Mouse (Mus musculus) midbrain, embryonic 15.5 days (tissue): ENCODE results near the gene Als2. TPM values are rescaled to one million over a fixed set of nuclear protein-coding genes. Genes with fewer than 3 reads are reported as not detected.

Experiments
- ATAC-seq: fragments of 200-750 bp; cut with Nextera tagmentation; replicated peaks from 2 replicates; pipeline ENCODE4 v1.8.0; 2017; ENCODE audit warnings: moderate TSS enrichment
- H3K27ac ChIP-seq: fragments of 300-500 bp; sonication (generic); 2 replicates; pipeline ENCODE4 v1.5.1; 2015; ENCODE audit warnings: mild to moderate bottlenecking, inconsistent platforms
- H3K27me3 ChIP-seq: fragments of 300-500 bp; sonication (generic); replicated peaks from 2 replicates; pipeline ENCODE4 v1.6.1; 2015; ENCODE audit warnings: inconsistent platforms
- H3K36me3 ChIP-seq: fragments of 300-500 bp; sonication (generic); replicated peaks from 2 replicates; pipeline ENCODE4 v1.6.1; 2015; ENCODE audit warnings: inconsistent platforms
- H3K4me1 ChIP-seq: fragments of 300-500 bp; sonication (generic); 2 replicates; pipeline ENCODE4 v1.6.1; 2015; ENCODE audit warnings: inconsistent platforms
- H3K4me2 ChIP-seq: fragments of 300-500 bp; sonication (generic); 2 replicates; pipeline ENCODE4 v1.6.1; 2015; ENCODE audit warnings: inconsistent platforms, mild to moderate bottlenecking, moderate library complexity
- H3K4me3 ChIP-seq: fragments of 300-500 bp; sonication (generic); 2 replicates; pipeline ENCODE4 v1.5.1; 2015; ENCODE audit warnings: mild to moderate bottlenecking, inconsistent platforms
- H3K9ac ChIP-seq: fragments of 300-500 bp; sonication (generic); 2 replicates; pipeline ENCODE4 v1.6.1; 2015; ENCODE audit warnings: mild to moderate bottlenecking, inconsistent platforms
- H3K9me3 ChIP-seq: fragments of 300-500 bp; sonication (generic); 2 replicates; pipeline ENCODE4 v1.6.1; 2016; ENCODE audit warnings: inconsistent platforms
- WGBS: fragments of 180-500 bp; shearing (Covaris S2); methylation state at CpG from one replicate; pipeline ENCODE4 v1.1.7; 2015; ENCODE audit warnings: mixed read lengths; 5-methylcytosine and 5-hydroxymethylcytosine counted together
- polyA plus RNA-seq: library from polyadenylated mRNA; unstranded; fragments of >200 nt; fragmentation: Nextera tagmentation; extraction: Ambion mirVana; gene quantifications from 2 replicates; pipeline ENCODE4 v1.2.1, GENCODE M21; 2015

The Als2 gene
- polyA plus RNA-seq, 1 experiment from 2014 or later: 23.1 TPM

DNA sequence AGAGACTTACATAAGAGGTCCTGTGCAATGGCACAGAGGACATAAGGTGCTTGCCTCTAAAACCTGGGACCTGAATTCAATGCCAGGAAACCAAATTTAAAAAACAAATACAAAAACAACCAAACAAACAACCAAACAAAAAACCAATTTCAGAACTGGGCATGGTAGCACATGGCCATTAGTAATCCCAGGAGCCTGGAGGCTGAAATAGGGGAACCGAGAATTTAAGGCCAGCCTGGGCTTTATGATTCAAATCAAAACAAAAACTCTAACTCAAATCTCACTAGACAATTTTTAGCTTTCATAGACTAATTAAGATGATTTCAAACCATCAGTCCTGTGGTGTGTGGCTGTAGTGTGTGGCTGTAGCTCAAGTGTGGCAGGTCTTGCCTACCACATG, 32.5 kb downstream of the Als2 start:
- no peaks in the 10 kb centered on the region for H3K4me1 ChIP-seq
- H3K9ac ChIP-seq: no peak overlapping the region
- H3K4me3 ChIP-seq: no peak overlapping the region
- no peak overlapping the region for H3K27ac ChIP-seq
- ATAC-seq: no peak
- H3K27me3 ChIP-seq: no peaks in the 10 kb centered on the region
- 89% methylated on average over 1 of the region's 1 CpGs for WGBS
- peaks cover 14% of the 10 kb centered on the region; the same call in 1 of the 2 replicates for H3K36me3 ChIP-seq
- no peak overlapping the region for H3K4me2 ChIP-seq
- H3K9me3 ChIP-seq: no peaks in the 10 kb centered on the region

DNA sequence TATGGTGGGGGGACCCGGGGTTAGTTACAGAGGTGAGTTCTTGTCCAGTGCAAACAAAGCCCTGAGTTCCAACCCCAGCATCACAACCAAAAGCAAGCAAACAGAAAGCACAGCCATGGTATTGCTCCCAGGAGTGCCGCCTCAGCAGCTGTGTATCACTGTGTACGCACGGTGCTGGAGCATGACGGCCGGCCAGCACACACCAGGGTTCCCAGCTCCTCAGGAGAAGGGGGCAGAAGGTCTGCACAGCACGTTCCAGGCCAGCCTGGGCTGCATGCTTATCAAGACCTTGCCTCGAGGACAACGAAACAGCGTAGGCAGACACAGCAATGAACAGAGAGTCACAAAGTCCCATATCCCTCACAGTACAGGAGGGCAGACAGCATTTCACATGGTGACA, 34.7 kb downstream of the Als2 start:
- no peaks in the 10 kb centered on the region for H3K4me1 ChIP-seq
- peaks cover 12% of the 10 kb centered on the region; the same call in 1 of the 2 replicates for H3K36me3 ChIP-seq
- no peak overlapping the region for H3K27ac ChIP-seq
- no peak overlapping the region for H3K9ac ChIP-seq
- WGBS: 97% methylated on average over 10 of the region's 10 CpGs
- no peaks in the 10 kb centered on the region for H3K9me3 ChIP-seq
- no peak overlapping the region for H3K4me3 ChIP-seq
- H3K27me3 ChIP-seq: no peaks in the 10 kb centered on the region
- ATAC-seq: no peak
- H3K4me2 ChIP-seq: no peak overlapping the region

DNA sequence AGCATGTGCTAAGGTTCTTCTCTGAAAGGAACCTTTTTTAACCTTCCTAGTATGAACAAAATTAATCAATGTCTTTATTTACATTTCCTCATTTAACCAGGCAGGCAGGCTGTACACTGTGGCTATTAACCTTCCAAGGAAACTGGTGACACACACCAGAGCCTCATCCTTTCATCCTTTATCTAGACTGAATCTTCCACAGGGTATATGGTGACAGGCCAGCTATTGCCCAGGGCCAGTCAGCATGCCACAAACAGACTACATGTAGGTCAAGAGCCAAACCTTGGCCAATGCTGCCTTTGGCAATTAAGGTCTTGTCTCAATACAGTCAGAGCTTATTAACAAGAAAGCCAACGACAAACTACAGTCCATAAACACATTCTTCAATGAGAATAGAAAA, 35.5 kb downstream of the Als2 start:
- WGBS: 74% methylated on average over 1 of the region's 1 CpGs
- Histone ChIP-seq H3K9me3 (no peaks in the 10 kb centered on the region), H3K4me1 (no peaks in the 10 kb centered on the region), H3K36me3 (peaks cover 12% of the 10 kb centered on the region; the same call in 1 of the 2 replicates), H3K9ac (no peak overlapping the region), H3K27ac (no peak overlapping the region), H3K4me3 (no peak overlapping the region), H3K4me2 (no peak overlapping the region), H3K27me3 (no peaks in the 10 kb centered on the region)
- ATAC-seq: no peak

DNA sequence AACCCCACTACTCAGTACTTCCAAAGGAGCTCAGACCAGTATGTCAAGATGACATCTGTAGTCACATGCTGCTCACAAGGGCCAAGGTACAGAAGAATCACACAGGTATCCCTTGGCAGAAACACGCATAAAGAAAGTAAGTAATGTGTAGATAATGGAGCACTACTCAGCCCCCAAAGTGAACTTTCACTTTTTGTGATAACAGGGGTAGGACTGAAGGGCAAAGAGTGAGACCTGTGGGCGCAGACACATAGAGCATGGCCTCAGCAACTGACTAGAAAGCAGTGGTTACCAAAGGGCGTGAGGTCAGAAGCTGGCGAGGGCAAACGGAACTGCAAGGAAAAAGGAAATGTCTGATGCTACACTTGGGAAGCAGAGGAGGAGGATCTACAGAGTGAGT, 36.1 kb downstream of the Als2 start:
- no peak overlapping the region for H3K27ac ChIP-seq
- no peaks in the 10 kb centered on the region for H3K9me3 ChIP-seq
- no peak overlapping the region for H3K4me2 ChIP-seq
- H3K27me3 ChIP-seq: no peaks in the 10 kb centered on the region
- H3K4me3 ChIP-seq: no peak overlapping the region
- peaks cover 18% of the 10 kb centered on the region; the same call in 1 of the 2 replicates for H3K36me3 ChIP-seq
- ATAC-seq: no peak
- H3K4me1 ChIP-seq: no peaks in the 10 kb centered on the region
- no peak overlapping the region for H3K9ac ChIP-seq
- 93% methylated on average over 5 of the region's 5 CpGs for WGBS

DNA sequence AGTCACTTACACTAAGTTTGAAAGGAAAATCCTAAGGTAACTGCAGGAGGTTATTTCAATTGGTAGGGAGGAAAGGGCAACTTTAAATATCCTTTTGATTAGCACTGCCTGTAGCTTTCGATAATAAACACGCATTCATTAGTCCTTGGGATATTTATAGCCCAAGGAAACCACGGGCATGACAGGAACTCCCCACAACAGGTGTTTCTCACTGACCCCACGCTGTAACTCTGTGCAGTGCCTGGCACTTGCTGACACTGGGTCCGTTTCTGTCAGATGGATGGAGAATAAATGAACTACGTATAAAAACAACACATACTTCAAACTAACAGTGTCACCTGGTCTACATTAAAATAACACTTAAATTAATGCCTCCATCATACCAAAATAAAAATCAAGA, 42.1 kb downstream of the Als2 start:
- no peak overlapping the region for H3K4me2 ChIP-seq
- no peaks in the 10 kb centered on the region for H3K9me3 ChIP-seq
- H3K4me1 ChIP-seq: no peaks in the 10 kb centered on the region
- no peak overlapping the region for H3K27ac ChIP-seq
- H3K4me3 ChIP-seq: no peak overlapping the region
- no peak overlapping the region for H3K9ac ChIP-seq
- peaks cover 25% of the 10 kb centered on the region for H3K36me3 ChIP-seq
- ATAC-seq: no peak
- H3K27me3 ChIP-seq: no peaks in the 10 kb centered on the region
- 80% methylated on average over 6 of the region's 6 CpGs for WGBS

DNA sequence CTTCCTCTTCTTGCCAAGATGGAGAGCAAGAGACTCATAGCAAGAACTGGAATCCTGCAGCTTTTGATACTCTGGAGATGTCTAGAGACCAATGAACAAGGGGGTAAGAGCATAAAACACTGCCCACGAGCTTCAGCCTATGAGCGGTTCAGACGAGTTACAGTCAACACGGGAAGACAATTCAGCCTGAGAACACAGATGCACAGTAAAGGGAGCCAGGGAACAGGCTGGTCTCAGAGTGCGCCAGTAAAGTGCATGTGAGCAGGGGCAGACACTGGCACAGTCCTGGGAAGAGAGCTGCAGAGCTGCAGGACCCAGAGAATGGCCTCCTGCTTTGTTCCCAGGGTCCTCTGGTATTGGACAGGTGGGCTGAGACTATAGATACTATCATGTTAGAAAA, 49.2 kb downstream of the Als2 start:
- Histone ChIP-seq H3K9ac (no peak overlapping the region), H3K27ac (no peak overlapping the region), H3K36me3 (peaks cover 35% of the 10 kb centered on the region), H3K4me2 (no peak overlapping the region), H3K4me1 (no peaks in the 10 kb centered on the region), H3K9me3 (no peaks in the 10 kb centered on the region), H3K27me3 (no peaks in the 10 kb centered on the region), H3K4me3 (no peak overlapping the region)
- 91% methylated on average over 5 of the region's 5 CpGs for WGBS
- no peak for ATAC-seq

DNA sequence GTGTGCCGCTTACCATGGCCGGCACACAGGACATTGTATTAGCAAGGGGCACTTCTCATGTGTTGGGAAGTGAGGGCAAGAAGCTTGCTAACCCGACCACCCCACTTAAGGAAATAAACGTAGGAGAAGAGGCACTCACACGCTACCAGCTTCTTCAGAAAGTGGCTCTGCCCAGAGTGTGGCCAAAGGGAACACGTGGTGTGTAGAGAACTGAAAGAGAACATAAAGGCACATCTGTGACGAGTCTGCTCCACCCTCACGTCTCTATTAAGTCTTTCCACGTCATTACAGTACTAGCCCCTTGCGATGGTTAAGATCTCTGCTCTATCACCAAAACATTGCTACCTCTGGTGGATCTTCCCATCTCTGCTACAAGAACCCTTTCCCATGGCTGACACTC, 50.7 kb downstream of the Als2 start:
- H3K9ac ChIP-seq: no peak overlapping the region
- no peaks in the 10 kb centered on the region for H3K4me1 ChIP-seq
- no peaks in the 10 kb centered on the region for H3K9me3 ChIP-seq
- no peak overlapping the region for H3K27ac ChIP-seq
- whole genome bisulfite sequencing: 80% methylated on average over 10 of the region's 10 CpGs
- no peaks in the 10 kb centered on the region for H3K27me3 ChIP-seq
- H3K4me2 ChIP-seq: no peak overlapping the region
- peaks cover 40% of the 10 kb centered on the region for H3K36me3 ChIP-seq
- ATAC-seq: no peak
- no peak overlapping the region for H3K4me3 ChIP-seq

DNA sequence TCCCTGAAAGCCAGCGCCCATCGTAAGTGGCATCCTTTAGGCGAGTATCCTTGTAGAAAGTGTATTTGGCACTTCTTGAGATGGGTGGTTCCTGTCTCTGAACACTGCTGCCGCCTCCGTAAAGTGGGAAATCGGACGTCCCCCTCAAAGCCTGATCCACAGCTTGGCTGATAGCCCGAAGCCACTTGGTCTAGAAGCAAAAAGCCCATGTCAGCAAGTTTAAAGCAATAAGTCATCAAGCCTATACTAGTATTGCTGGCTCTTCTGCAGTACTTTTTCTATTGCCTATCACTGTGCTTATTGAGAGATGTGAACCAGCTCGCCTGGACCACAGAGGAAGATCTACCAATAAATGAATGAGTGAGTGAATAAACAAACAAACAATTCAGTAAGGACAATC, 51.6 kb downstream of the Als2 start:
- Histone ChIP-seq H3K27me3 (no peaks in the 10 kb centered on the region), H3K9me3 (no peaks in the 10 kb centered on the region), H3K36me3 (peaks cover 32% of the 10 kb centered on the region), H3K4me1 (no peaks in the 10 kb centered on the region), H3K4me3 (no peak overlapping the region), H3K4me2 (no peak overlapping the region), H3K27ac (no peak overlapping the region), H3K9ac (no peak overlapping the region)
- 93% methylated on average over 9 of the region's 9 CpGs for WGBS
- no peak for ATAC-seq

DNA sequence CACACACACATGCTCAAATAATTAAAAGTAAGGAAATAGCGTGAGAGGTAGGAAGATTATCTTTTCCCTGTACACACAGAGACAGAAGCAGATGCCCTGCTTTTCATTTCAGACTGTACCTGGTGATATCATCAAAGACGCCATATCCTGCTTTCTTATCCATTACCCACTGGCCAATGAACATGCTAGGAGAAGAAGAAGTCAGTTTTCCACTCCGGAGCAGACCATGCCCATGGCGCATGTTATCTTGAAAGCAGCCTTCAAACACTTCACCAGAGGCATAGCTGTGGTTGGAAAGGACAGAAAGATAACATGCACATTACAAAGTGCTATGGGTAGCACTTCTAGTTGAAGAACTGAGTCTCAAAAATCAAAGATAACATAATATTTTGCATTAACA, 54.0 kb downstream of the Als2 start:
- Histone ChIP-seq H3K36me3 (peaks cover 34% of the 10 kb centered on the region), H3K4me3 (no peak overlapping the region), H3K9ac (no peak overlapping the region), H3K27me3 (no peaks in the 10 kb centered on the region), H3K9me3 (no peaks in the 10 kb centered on the region), H3K27ac (no peak overlapping the region), H3K4me1 (no peaks in the 10 kb centered on the region), H3K4me2 (no peak overlapping the region)
- ATAC-seq: no peak
- 96% methylated on average over 4 of the region's 4 CpGs for WGBS

DNA sequence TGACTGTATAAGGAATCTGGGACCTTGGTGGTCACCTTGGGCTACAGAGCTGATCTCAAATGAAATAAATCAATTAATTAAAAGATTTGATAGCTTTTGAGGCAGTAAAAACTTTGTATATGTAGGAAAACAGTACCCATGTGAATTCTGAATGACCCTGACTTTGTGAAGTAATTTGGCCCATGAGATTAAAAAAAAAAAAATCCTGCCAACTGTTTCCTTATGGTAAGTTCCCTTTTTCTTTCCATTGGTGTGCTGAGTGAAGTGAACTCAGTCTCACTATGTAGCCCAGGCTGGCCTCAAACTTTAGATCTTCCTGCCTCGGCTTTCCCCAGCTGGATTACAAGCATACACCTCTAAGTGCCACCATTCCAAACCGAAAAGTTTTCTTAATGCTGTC, 54.7 kb downstream of the Als2 start:
- ATAC-seq: no peak
- H3K36me3 ChIP-seq: peaks cover 36% of the 10 kb centered on the region

DNA sequence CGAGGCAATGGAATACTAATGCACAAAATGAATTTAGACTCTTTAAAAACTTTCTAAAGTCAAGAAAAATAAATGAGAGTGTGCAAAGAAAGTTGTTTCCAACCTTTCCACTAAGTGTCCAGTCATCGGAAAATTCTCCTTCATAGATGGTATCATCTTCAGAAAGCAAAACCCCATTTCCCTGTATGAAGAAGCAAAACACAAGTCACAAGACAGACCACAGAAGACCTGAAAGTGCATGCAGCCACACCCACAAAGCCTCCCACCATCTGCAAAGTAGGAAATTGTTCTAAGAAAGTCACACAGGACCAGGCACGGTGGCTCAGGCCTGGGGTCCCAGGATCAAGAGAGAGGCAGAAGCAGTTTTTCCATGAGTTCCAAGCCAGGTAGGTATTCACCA, 57.0 kb downstream of the Als2 start:
- Histone ChIP-seq H3K4me3 (no peak overlapping the region), H3K9me3 (no peaks in the 10 kb centered on the region), H3K4me2 (no peak overlapping the region), H3K36me3 (peaks cover 39% of the 10 kb centered on the region), H3K9ac (no peak overlapping the region), H3K4me1 (no peaks in the 10 kb centered on the region), H3K27me3 (no peaks in the 10 kb centered on the region), H3K27ac (no peak overlapping the region)
- WGBS: 93% methylated on average over 3 of the region's 3 CpGs
- no peak for ATAC-seq

More for the DNA sequence above, 54.7 kb downstream of the Als2 start:
- no peaks in the 10 kb centered on the region for H3K4me1 ChIP-seq
- no peak overlapping the region for H3K4me2 ChIP-seq
- H3K27me3 ChIP-seq: no peaks in the 10 kb centered on the region
- no peak overlapping the region for H3K27ac ChIP-seq
- H3K4me3 ChIP-seq: no peak overlapping the region
- H3K9me3 ChIP-seq: no peaks in the 10 kb centered on the region
- 92% methylated on average over 2 of the region's 2 CpGs for WGBS
- no peak overlapping the region for H3K9ac ChIP-seq

DNA sequence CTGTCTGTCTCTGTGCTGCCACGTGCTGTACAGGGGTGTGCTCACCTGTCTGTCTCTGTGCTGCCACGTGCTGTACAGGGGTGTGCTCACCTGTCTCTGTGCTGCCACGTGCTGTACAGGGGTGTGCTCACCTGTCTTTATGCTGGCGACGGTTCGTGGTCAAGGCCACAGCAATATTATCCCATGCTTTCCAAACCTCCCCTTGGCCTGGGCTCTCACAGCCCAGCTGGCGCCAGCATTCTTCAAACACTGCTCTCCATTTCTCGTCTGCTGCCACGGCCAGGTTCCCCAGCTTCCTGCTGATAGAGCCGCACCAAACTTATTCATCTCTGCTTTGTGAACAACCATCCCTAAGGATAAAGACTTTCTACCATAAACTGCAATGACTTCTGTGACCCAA, 58.6 kb downstream of the Als2 start:
- no peaks in the 10 kb centered on the region for H3K9me3 ChIP-seq
- H3K4me3 ChIP-seq: no peak overlapping the region
- no peaks in the 10 kb centered on the region for H3K27me3 ChIP-seq
- H3K27ac ChIP-seq: no peak overlapping the region
- H3K9ac ChIP-seq: no peak overlapping the region
- peaks cover 35% of the 10 kb centered on the region for H3K36me3 ChIP-seq
- no peak for ATAC-seq
- no peak overlapping the region for H3K4me2 ChIP-seq
- H3K4me1 ChIP-seq: no peaks in the 10 kb centered on the region
- WGBS: 93% methylated on average over 10 of the region's 10 CpGs

DNA sequence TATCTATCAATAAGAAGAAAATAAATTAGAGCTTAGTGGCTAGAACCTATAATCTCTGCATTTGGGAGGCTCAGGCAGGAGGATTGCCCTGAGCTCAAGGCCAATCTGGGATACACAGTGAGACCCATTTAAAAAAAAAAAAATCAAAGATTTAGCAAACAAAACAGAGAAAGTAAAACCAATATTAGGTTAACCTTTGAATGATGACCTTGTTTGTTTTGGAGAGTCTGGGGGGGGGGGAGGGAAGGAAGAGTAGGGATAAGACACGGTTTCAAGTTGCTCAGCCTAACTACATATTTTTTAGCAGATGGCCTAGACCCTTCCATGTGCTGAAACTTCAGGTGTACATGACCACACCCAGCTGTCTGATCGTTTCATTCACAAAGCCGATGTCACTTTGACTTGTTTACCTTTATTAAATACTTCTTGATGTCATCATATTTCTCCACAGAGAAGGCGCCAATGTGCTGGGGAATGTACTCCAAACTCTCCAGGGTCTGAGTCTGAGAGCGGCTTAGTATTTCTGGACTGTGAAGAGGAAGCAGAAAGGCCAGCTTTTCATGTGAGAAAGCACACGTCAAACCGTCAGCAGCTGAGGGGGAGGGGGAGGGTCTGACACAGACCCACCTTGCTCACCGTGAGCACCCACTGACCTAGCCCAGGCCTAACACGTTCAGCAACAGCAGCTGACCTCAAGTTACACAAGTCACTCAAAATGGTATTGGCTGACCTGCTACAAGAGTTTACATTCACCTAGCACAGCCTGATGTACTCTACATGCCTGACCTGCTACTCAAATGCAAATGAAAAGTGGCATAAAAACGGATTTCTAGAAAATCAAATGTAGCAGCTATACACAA, 62.3 kb downstream of the Als2 start:
- no peak overlapping the region for H3K27ac ChIP-seq
- no peaks in the 10 kb centered on the region for H3K9me3 ChIP-seq
- H3K4me2 ChIP-seq: no peak overlapping the region
- no peak overlapping the region for H3K4me3 ChIP-seq
- H3K4me1 ChIP-seq: no peaks in the 10 kb centered on the region
- no peak for ATAC-seq
- peaks cover 33% of the 10 kb centered on the region for H3K36me3 ChIP-seq
- WGBS: 82% methylated on average over 10 of the region's 10 CpGs
- H3K27me3 ChIP-seq: no peaks in the 10 kb centered on the region
- H3K9ac ChIP-seq: no peak overlapping the region
